17 mouse cellular contexts compared by ENCODE assay signal in genomic region chr6:28729649-28730048, GRCm38 (mm10).
A peak's percentile ranks its signal among the peaks of the same experiment; 100 is the strongest.
DNase-seq lines count a peak whose midpoint lies in the region; ATAC-seq and TF ChIP-seq lines count a peak whose summit lies in the region.
"Had no signal": no experiment of that assay in that cellular context is flagged by ENCODE, and none has a peak within 500 bp of the region (broad histone marks: within the 10 kb centered on the region; RNA-seq: fewer than 3 reads in every experiment).

No protein-coding gene starts in this region.

- TF ChIP-seq CTCF in midbrain, postnatal 0 days (IDR thresholded peaks at IDR 0.05): no peak

- no peaks in the 10 kb centered on the region for H3K36me3 ChIP-seq in neural tube, embryonic 13.5 days
- H3K36me3 ChIP-seq in neural tube, embryonic 15.5 days: no peaks in the 10 kb centered on the region
- no peaks in the 10 kb centered on the region for H3K36me3 ChIP-seq in hindbrain, embryonic 14.5 days (replicated peaks; ENCODE audit: control insufficient read depth, insufficient read depth)
- no peaks in the 10 kb centered on the region for H3K36me3 ChIP-seq in midbrain, postnatal 0 days (ENCODE audit: insufficient read depth, low read length)

- no peak overlapping the region for H3K4me3 ChIP-seq in neural tube, embryonic 13.5 days
- H3K4me3 ChIP-seq in neural tube, embryonic 15.5 days (replicated peaks): no peak overlapping the region
- H3K4me3 ChIP-seq in hindbrain, embryonic 14.5 days (replicated peaks; ENCODE audit: low read length): no peak overlapping the region
- no peak overlapping the region for H3K4me3 ChIP-seq in midbrain, postnatal 0 days (ENCODE audit: low read depth, low read length)
- H3K4me3 ChIP-seq: limb, embryonic 13.5 days had no signal

- H3K27me3 ChIP-seq in neural tube, embryonic 13.5 days: no peaks in the 10 kb centered on the region
- no peaks in the 10 kb centered on the region for H3K27me3 ChIP-seq in neural tube, embryonic 15.5 days (replicated peaks)
- no peaks in the 10 kb centered on the region for H3K27me3 ChIP-seq in hindbrain, embryonic 14.5 days (ENCODE audit: control insufficient read depth, insufficient read depth, low read length)
- H3K27me3 ChIP-seq in midbrain, postnatal 0 days (ENCODE audit: insufficient read depth, low read length): no peaks in the 10 kb centered on the region
- H3K27me3 ChIP-seq: limb, embryonic 13.5 days; Patski had no signal

- 0 out of 2 replicates have a peak overlapping the region, but pooled peaks have one; percentile 6 for H3K27ac ChIP-seq in neural tube, embryonic 13.5 days (replicated peaks)
- H3K27ac ChIP-seq in neural tube, embryonic 15.5 days (replicated peaks): no peak overlapping the region
- H3K27ac ChIP-seq in hindbrain, embryonic 14.5 days: 0 out of 2 replicates have a peak overlapping the region, but pooled peaks have one; percentile 39
- H3K27ac ChIP-seq in midbrain, postnatal 0 days (ENCODE audit: low read depth, low read length): 0 out of 2 replicates have a peak overlapping the region, but pooled peaks have one; percentile 18
- H3K27ac ChIP-seq: limb, embryonic 13.5 days; stomach, postnatal 0 days had no signal

- no peaks in the 10 kb centered on the region for H3K9me3 ChIP-seq in neural tube, embryonic 13.5 days
- H3K9me3 ChIP-seq in neural tube, embryonic 15.5 days (replicated peaks): no peaks in the 10 kb centered on the region
- H3K9me3 ChIP-seq in hindbrain, embryonic 14.5 days (ENCODE audit: control insufficient read depth, low read length): no peaks in the 10 kb centered on the region
- H3K9me3 ChIP-seq in midbrain, postnatal 0 days (ENCODE audit: low read length): no peaks in the 10 kb centered on the region
- H3K9me3 ChIP-seq: limb, embryonic 13.5 days had no signal

- no peak overlapping the region for H3K9ac ChIP-seq in neural tube, embryonic 13.5 days
- H3K9ac ChIP-seq in neural tube, embryonic 15.5 days (replicated peaks): no peak overlapping the region
- H3K9ac ChIP-seq in hindbrain, embryonic 14.5 days: no peak overlapping the region
- H3K9ac ChIP-seq in midbrain, postnatal 0 days (replicated peaks; ENCODE audit: low read length, poor library complexity, severe bottlenecking): no peak overlapping the region
- H3K9ac ChIP-seq: limb, embryonic 13.5 days had no signal

- WGBS in neural tube, embryonic 13.5 days: 6% methylated on average over 2 of the region's 2 CpGs
- WGBS in neural tube, embryonic 15.5 days: 13% methylated on average over 2 of the region's 2 CpGs
- WGBS in hindbrain, embryonic 14.5 days: 15% methylated on average over 2 of the region's 2 CpGs
- 10% methylated on average over 2 of the region's 2 CpGs for WGBS in midbrain, postnatal 0 days

- peak; percentile 7 for DNase-seq in embryo, embryonic 9.5 days (ENCODE audit: extremely low spot score)
- no peak for DNase-seq in embryo, embryonic 10 days (ENCODE audit: low spot score)
- DNase-seq in hindbrain, embryonic 14.5 days (ENCODE audit: low spot score): no peak
- no peak for DNase-seq in midbrain, postnatal 0 days (ENCODE audit: low spot score)
- no peak for DNase-seq in layer of hippocampus, adult 9-10 months (ENCODE audit: low spot score)
- no peak for DNase-seq in kidney, postnatal 25 days
- DNase-seq: cerebellum, adult 8-10 months; gastrocnemius, postnatal 25 days; heart, postnatal 10 days; kidney, postnatal 14 days; lung, adult 18-20 months had no signal

- ATAC-seq in neural tube, embryonic 13.5 days (ENCODE audit: low read depth): no peak
- ATAC-seq in neural tube, embryonic 15.5 days (ENCODE audit: low FRiP score): no peak; the same call in 1 of the 2 replicates
- ATAC-seq in hindbrain, embryonic 14.5 days (ENCODE audit: low FRiP score): no peak
- ATAC-seq in midbrain, postnatal 0 days (ENCODE audit: low FRiP score): no peak
- ATAC-seq: intestine, embryonic 16.5 days; Patski had no signal

- H3K4me1 ChIP-seq in neural tube, embryonic 13.5 days (replicated peaks): peaks cover 27% of the 10 kb centered on the region
- peaks cover 11% of the 10 kb centered on the region for H3K4me1 ChIP-seq in neural tube, embryonic 15.5 days
- peaks cover 12% of the 10 kb centered on the region; the same call in 1 of the 2 replicates for H3K4me1 ChIP-seq in hindbrain, embryonic 14.5 days (replicated peaks; ENCODE audit: control insufficient read depth, insufficient read depth, low read length)
- H3K4me1 ChIP-seq in midbrain, postnatal 0 days (ENCODE audit: insufficient read depth, low read length): no peaks in the 10 kb centered on the region

- H3K4me2 ChIP-seq in neural tube, embryonic 13.5 days: no peak overlapping the region
- H3K4me2 ChIP-seq in neural tube, embryonic 15.5 days: no peak overlapping the region
- H3K4me2 ChIP-seq in hindbrain, embryonic 14.5 days (replicated peaks): no peak overlapping the region
- H3K4me2 ChIP-seq in midbrain, postnatal 0 days (ENCODE audit: low read depth, low read length, poor library complexity, severe bottlenecking): no peak overlapping the region
- H3K4me2 ChIP-seq: limb, embryonic 13.5 days had no signal
